Mouse (Mus musculus) kidney, adult 2 months (tissue): ENCODE results near the gene Prr5l.

Source experiments
- CTCF ChIP-seq: fragments of 200-500 bp; conservative IDR thresholded peaks from 2 replicates; pipeline ENCODE4 v1.5.1; 2011; ENCODE audit warnings: low read depth, mild to moderate bottlenecking, control low read depth, low read length, moderate library complexity, mixed read lengths; ENCODE audit not compliant: insufficient read depth, insufficient read length
- POLR2A ChIP-seq: fragments of 200-500 bp; IDR thresholded peaks from one replicate; pipeline ENCODE4 v1.6.1; 2011; ENCODE audit warnings: low read depth, low read length, control low read depth

DNA sequence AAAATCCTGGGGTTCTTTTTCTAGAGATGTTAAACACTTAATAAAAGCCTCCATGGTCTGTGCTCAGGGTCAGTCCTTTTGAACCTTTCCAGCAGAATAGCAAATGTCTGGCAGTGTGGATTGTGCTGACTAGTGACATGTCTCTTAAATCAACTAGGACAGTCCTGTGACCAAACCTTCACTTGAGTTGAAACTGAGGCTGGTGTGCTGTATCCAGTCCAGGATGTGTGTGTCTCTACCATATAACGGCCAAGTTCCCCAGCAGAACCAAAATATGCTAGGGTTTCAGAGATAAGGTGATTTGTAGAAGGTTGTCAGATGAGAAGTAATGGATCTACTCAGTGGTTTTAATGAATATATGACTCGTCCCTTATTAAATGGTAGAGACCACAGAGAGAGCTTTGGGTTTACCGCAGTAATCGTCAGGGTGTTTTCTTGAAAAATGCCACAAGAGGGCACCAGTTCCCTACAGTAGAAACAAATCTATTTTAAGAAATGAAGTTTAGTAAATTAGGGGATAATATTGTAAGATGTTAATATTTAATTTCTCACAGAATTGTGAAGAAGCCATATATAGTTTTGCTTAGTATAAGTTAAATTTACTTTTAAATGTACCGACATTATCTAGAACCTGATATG lies 189.1 kb downstream of the Prr5l start:
- TF ChIP-seq POLR2A = no peak
- TF ChIP-seq CTCF = 0 out of 2 replicates have a peak, but pooled peaks have one; percentile 13
